Mouse (Mus musculus): Measurements from ENCODE around the gene Polr3f. TPM values are rescaled to one million over a fixed set of nuclear protein-coding genes. Genes with fewer than 3 reads are reported as not detected.
A peak's percentile ranks its signal among the peaks of the same experiment; 100 is the strongest.

Gene Polr3f
- total RNA-seq (2017) = 33.0 TPM in 2 replicates

GRCm38 (mm10) chr2:144526981-144527820, at the start of gene Polr3f, which contains the start of gene Dzank1:
TSS of gene Polr3f (plus strand) at chr2:144527718.
TSS of gene Dzank1 (minus strand) at chr2:144527414.
- ATAC-seq (replicated peaks in 1 of 2; ENCODE audit: insufficient read depth in 1 of 2, low FRiP score in 2 of 2, low TSS enrichment in 1 of 2, low read depth in 1 of 2, poor library complexity in 2 of 2, severe bottlenecking in 2 of 2) = peak; percentile 98 to 99

- ATAC-seq (replicated peaks in 1 of 2; ENCODE audit: insufficient read depth in 1 of 2, low FRiP score in 2 of 2, low TSS enrichment in 1 of 2, low read depth in 1 of 2, poor library complexity in 2 of 2, severe bottlenecking in 2 of 2) = no peak
Measured at GRCm38 (mm10) chr2:144479421-144479820, 48.1 kb upstream of the Polr3f start.

GRCm38 (mm10) chr2:144484084-144484483, 43.4 kb upstream of the Polr3f start:
- ATAC-seq (replicated peaks in 1 of 2; ENCODE audit: insufficient read depth in 1 of 2, low FRiP score in 2 of 2, low TSS enrichment in 1 of 2, low read depth in 1 of 2, poor library complexity in 2 of 2, severe bottlenecking in 2 of 2) = no peak

GRCm38 (mm10) chr2:144485439-144485838, 42.1 kb upstream of the Polr3f start:
- no peak for ATAC-seq (replicated peaks in 1 of 2; ENCODE audit: insufficient read depth in 1 of 2, low FRiP score in 2 of 2, low TSS enrichment in 1 of 2, low read depth in 1 of 2, poor library complexity in 2 of 2, severe bottlenecking in 2 of 2)

- ATAC-seq (replicated peaks in 1 of 2; ENCODE audit: insufficient read depth in 1 of 2, low FRiP score in 2 of 2, low TSS enrichment in 1 of 2, low read depth in 1 of 2, poor library complexity in 2 of 2, severe bottlenecking in 2 of 2) = no peak
Measured at GRCm38 (mm10) chr2:144487476-144487875, 40.0 kb upstream of the Polr3f start.

- no peak for ATAC-seq (replicated peaks in 1 of 2; ENCODE audit: insufficient read depth in 1 of 2, low FRiP score in 2 of 2, low TSS enrichment in 1 of 2, low read depth in 1 of 2, poor library complexity in 2 of 2, severe bottlenecking in 2 of 2)
Measured at GRCm38 (mm10) chr2:144489342-144489741, 38.2 kb upstream of the Polr3f start.

- no peak for ATAC-seq (replicated peaks in 1 of 2; ENCODE audit: insufficient read depth in 1 of 2, low FRiP score in 2 of 2, low TSS enrichment in 1 of 2, low read depth in 1 of 2, poor library complexity in 2 of 2, severe bottlenecking in 2 of 2)
Measured at GRCm38 (mm10) chr2:144502134-144502533, 25.4 kb upstream of the Polr3f start.

GRCm38 (mm10) chr2:144514619-144515018, 12.9 kb upstream of the Polr3f start:
- ATAC-seq (replicated peaks in 1 of 2; ENCODE audit: insufficient read depth in 1 of 2, low FRiP score in 2 of 2, low TSS enrichment in 1 of 2, low read depth in 1 of 2, poor library complexity in 2 of 2, severe bottlenecking in 2 of 2) = no peak

GRCm38 (mm10) chr2:144519772-144520171, 7.7 kb upstream of the Polr3f start:
- no peak for ATAC-seq (replicated peaks in 1 of 2; ENCODE audit: insufficient read depth in 1 of 2, low FRiP score in 2 of 2, low TSS enrichment in 1 of 2, low read depth in 1 of 2, poor library complexity in 2 of 2, severe bottlenecking in 2 of 2)

- ATAC-seq (replicated peaks in 1 of 2; ENCODE audit: insufficient read depth in 1 of 2, low FRiP score in 2 of 2, low TSS enrichment in 1 of 2, low read depth in 1 of 2, poor library complexity in 2 of 2, severe bottlenecking in 2 of 2) = no peak
Measured at GRCm38 (mm10) chr2:144525856-144526255, 1.7 kb upstream of the Polr3f start.

GRCm38 (mm10) chr2:144527821-144528174, 280 bp downstream of the Polr3f start:
- peak; percentile 3 to 26; a peak in 3 of 4 replicates for ATAC-seq (replicated peaks in 1 of 2; ENCODE audit: insufficient read depth in 1 of 2, low FRiP score in 2 of 2, low TSS enrichment in 1 of 2, low read depth in 1 of 2, poor library complexity in 2 of 2, severe bottlenecking in 2 of 2)

- no peak for ATAC-seq (replicated peaks in 1 of 2; ENCODE audit: insufficient read depth in 1 of 2, low FRiP score in 2 of 2, low TSS enrichment in 1 of 2, low read depth in 1 of 2, poor library complexity in 2 of 2, severe bottlenecking in 2 of 2)
Measured at GRCm38 (mm10) chr2:144537123-144537522, 9.6 kb downstream of the Polr3f start.

GRCm38 (mm10) chr2:144541246-144541645, 13.7 kb downstream of the Polr3f start:
- peak in 1 of 2 experiments; percentile 42; a peak in 1 of 4 replicates for ATAC-seq (replicated peaks in 1 of 2; ENCODE audit: insufficient read depth in 1 of 2, low FRiP score in 2 of 2, low TSS enrichment in 1 of 2, low read depth in 1 of 2, poor library complexity in 2 of 2, severe bottlenecking in 2 of 2)

- ATAC-seq (replicated peaks in 1 of 2; ENCODE audit: insufficient read depth in 1 of 2, low FRiP score in 2 of 2, low TSS enrichment in 1 of 2, low read depth in 1 of 2, poor library complexity in 2 of 2, severe bottlenecking in 2 of 2) = no peak
Measured at GRCm38 (mm10) chr2:144543670-144544069, 16.2 kb downstream of the Polr3f start.

GRCm38 (mm10) chr2:144544630-144545029, 17.1 kb downstream of the Polr3f start:
- ATAC-seq (replicated peaks in 1 of 2; ENCODE audit: insufficient read depth in 1 of 2, low FRiP score in 2 of 2, low TSS enrichment in 1 of 2, low read depth in 1 of 2, poor library complexity in 2 of 2, severe bottlenecking in 2 of 2) = no peak

GRCm38 (mm10) chr2:144545061-144545460, 17.5 kb downstream of the Polr3f start:
- no peak for ATAC-seq (replicated peaks in 1 of 2; ENCODE audit: insufficient read depth in 1 of 2, low FRiP score in 2 of 2, low TSS enrichment in 1 of 2, low read depth in 1 of 2, poor library complexity in 2 of 2, severe bottlenecking in 2 of 2)

GRCm38 (mm10) chr2:144545481-144545880, 18.0 kb downstream of the Polr3f start:
- ATAC-seq (replicated peaks in 1 of 2; ENCODE audit: insufficient read depth in 1 of 2, low FRiP score in 2 of 2, low TSS enrichment in 1 of 2, low read depth in 1 of 2, poor library complexity in 2 of 2, severe bottlenecking in 2 of 2) = no peak

- no peak for ATAC-seq (replicated peaks in 1 of 2; ENCODE audit: insufficient read depth in 1 of 2, low FRiP score in 2 of 2, low TSS enrichment in 1 of 2, low read depth in 1 of 2, poor library complexity in 2 of 2, severe bottlenecking in 2 of 2)
Measured at GRCm38 (mm10) chr2:144547559-144547958, 20.0 kb downstream of the Polr3f start.

- peak; percentile 88 for ATAC-seq (replicated peaks in 1 of 2; ENCODE audit: insufficient read depth in 1 of 2, low FRiP score in 2 of 2, low TSS enrichment in 1 of 2, low read depth in 1 of 2, poor library complexity in 2 of 2, severe bottlenecking in 2 of 2)
Measured at GRCm38 (mm10) chr2:144550529-144550928, 23.0 kb downstream of the Polr3f start, which contains the start of gene Rbbp9. TSS of gene Rbbp9 (minus strand) at chr2:144550869.
